Mouse (Mus musculus) induced T-regulatory cell, adult 2 months (primary cell): ENCODE results near the gene Wif1.

Experiments used
- DNase-seq: peaks from one replicate; pipeline ENCODE4 v3.0.0-alpha.2; 2012; ENCODE audit warnings: low read depth

The Wif1 gene

DNA sequence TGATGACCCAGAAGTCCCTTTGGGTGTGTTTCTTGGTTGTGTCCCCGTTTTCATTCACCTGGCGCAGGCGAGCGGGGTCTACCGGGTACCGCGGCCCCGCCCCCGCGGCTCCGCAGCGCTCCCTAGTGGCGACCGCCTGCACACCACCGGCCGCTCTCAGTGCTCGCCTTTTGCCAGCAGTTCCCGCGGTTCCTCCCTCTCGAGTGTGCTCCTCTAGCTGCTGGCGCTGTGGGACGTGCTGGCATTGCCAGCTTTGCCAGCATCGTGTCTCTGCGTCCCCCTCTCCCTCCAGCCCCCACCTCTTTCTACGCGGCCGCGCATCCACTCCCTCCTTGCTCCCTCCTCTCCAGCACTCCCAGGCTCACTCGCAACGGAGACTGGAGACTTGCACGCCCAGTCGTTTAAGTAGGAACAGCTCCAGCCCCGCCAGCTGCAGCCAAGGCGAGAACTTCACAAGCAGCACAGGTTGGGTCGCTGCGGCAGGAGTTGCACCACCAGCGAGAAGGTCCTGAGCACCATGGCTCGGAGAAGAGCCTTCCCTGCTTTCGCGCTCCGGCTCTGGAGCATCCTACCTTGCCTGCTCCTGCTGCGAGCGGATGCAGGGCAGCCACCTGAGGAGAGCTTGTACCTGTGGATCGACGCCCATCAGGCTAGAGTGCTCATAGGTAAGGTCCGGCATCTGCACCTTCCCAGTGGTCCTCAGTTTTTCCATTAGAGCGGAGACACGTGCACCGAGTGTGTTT is at the start of gene Wif1:
Gene Wif1 (plus strand): TSS at position 135 of the 743 bp plus-strand sequence.
- DNase-seq: peak; percentile 78

DNA sequence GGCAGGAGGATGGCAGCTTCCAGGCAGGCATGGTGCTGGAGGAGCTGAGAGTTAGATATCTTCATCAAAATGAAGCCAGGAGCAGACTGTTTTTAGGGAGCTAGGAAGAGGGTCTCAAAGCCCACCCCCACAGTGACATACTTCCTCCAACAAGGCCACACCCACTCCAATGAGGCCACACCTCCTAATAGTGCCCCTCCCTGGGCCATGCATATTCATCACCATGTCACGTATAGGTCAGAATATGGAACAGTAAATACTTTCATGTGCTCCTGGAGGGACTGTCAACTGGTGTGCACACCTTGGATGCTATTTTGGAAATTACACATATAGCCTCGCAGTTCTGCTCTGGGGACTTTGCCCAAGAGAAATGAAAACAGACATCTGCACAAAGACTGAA is 31.6 kb upstream of the Wif1 start:
- DNase-seq: no peak

DNA sequence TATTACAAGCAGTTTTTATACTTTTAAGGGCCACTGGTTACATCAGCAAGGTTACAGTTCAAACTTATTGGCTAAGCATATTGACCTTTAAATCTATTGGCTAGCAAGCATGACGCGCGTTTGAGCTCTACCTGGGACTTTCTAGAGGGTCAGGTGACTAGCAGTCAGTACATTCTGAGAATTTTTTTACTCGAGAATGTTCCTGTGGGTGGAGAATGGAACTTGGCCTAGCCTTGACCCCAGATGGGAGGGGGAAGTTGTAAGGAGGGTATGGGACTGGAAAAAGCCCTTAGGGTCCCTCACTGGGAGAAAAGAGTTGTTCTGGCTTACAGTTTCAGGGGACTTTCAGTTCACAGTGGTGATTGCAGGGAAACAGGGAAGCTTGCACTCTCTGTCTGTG is 22.3 kb upstream of the Wif1 start:
- no peak for DNase-seq

GRCm38 (mm10) chr10:121016291-121016690 is 17.5 kb upstream of the Wif1 start:
- DNase-seq: no peak

DNA sequence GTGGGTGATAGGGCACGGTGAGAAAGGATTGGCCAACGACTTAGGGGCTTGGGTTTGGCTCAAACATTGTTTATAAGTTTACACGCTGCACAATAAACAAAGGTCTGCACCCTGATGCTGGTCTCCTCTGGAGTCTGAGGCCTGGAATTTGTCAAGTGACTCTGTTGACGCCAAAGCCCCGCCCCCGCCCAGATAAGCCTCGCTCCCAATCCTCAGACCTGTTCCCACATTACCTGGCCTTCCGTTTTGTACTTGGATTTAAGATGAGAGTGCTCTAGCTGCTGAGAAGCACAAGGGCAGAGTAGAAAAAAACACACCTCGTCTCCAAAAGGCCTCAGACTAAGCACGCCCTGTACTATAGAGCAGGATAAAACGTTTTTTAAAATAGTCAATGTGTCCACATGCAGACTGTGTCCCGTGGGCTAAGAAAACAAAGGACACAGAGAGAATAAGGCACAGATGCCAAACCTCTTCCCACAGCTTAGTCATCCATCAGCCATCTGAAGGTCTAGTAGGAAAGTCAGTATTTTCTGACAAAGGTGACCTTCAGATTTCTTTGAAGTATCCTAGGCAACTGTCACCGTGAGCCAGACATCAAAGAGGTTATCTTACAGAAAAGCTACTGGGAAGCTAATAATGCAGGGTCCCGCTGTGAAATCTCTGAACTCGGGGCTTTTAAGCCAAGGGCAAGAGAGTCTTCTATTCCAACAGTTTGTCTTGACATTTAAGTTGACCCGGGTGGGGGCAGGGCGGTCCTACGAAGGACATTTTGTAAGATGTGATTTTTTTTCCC is 16.9 kb upstream of the Wif1 start:
- DNase-seq: no peak

DNA sequence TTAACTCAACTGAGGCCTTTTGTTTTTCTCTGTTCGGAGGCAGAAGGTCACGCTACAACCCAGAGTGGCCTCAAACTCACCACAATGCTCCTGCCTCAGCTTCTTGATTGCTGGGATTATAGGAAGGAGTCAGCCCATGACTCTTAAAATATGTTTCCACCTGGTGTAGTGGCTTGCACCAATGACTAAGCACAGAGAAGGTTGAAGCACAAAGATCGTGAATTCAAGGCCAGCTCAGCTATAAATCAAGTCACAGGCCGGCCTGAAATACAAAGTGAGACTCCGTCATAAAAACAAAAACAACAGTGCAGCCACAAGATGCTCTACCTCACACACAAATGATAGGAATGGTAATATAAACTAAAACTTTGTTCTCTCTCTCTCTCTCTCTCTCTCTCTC is 10.8 kb upstream of the Wif1 start:
- no peak for DNase-seq

DNA sequence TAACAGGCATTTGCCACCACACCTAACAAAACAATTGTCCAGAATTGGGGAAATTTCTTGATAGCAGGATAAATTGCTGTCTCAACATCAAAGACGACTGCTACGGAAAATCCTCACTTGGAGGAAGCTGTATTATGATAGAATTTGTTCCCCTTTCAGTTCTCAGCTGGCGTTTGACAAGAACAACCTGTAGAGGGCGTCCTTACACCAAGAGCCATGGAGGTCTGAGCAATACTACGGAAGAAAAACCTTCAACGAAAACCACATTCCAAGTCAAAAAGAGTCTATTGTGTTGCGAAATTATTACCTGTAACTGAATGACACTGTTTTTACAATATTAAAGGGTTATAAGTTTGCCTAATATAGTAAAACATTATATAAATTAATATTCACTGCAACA is 2.0 kb upstream of the Wif1 start:
- peak; percentile 61 for DNase-seq

DNA sequence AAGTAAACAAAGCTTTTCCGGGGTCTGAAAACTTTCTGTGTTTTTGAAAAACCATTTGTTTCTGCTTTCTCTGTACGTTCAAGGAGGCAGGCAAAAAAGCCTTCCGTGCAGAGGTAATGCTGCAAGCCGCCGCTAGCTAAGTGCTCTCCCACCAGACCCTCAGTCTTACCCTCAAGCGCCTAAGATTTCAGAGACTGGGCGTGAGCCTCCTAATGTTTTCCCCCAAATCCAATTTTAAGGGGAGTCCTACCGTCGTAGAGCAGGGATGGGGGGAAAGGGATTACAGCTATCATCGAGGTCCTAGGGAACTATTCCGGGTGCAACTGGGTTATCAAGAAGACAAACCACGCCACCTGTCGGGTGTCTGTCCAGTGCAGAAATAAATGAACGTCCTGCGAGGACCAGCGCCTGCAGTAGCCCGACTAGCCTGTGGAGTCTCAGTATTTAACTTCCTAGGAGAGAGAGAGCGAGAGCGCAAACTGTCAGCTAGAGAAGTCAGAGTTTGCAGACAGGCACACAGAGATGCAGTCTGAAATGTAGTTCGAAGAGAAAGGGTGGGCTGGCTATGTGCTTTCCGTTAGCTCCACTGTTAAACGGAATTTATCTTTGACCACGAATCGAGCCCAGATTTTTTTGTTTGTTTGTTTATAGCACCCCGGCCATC is 500 bp upstream of the Wif1 start:
- DNase-seq: peak; percentile 81

GRCm38 (mm10) chr10:121034569-121034947 is 798 bp downstream of the Wif1 start:
- peak; percentile 32 for DNase-seq

DNA sequence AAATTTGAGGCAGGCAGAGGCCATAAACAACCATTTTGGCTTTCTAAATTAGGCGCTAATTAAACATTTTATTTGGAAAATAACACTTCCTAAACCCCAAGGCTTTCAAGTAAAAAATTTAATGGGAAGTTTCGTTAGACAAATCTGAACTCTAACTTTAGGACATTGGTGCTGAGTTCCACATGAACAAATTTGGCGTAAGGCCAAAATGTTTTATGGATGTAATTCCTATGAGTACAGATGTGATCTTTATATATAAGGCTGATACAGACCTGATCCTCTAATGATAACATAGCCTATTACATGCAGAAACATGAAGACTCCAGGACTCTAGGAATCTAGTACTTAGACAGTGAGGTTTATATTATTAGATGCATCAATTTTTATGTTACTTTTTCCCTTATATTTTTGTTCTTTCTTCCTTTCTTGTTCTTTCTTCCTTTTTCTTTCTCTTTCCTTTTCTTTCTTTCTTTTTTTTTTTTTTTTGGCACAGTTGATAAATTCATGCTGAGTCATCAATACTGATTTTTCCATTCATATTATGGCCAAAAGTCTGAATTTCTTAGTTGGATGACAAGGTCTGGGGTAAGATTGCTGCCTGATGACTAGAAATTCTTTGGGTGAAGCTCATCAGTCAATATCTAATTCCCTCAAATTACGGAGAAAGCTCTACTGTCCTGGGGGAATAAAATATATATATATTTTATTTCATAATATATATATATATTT is 5.0 kb downstream of the Wif1 start:
- DNase-seq: no peak

DNA sequence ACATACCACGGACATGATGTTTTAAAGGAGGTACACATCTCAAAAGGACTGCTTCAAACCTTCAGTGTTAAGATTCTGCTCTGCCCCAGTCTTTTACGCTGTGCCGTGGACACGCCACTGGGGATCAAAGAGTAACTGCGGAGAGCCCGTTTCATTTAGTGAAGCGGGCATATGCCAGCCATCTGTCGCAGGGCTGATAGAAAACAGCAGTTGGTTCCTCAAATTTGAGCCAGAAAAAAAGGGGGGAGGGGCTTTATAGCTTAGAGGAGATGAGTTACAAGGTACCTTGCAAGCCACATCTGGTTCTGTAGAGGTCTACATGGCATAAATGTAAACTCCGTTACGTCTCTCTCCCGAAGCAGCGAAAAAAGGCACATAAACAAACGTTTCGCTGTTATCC is 7.2 kb downstream of the Wif1 start:
- DNase-seq: no peak

- DNase-seq: no peak
Measured at GRCm38 (mm10) chr10:121047440-121047839, 13.7 kb downstream of the Wif1 start.

- no peak for DNase-seq
Measured at GRCm38 (mm10) chr10:121052076-121052475, 18.3 kb downstream of the Wif1 start.

DNA sequence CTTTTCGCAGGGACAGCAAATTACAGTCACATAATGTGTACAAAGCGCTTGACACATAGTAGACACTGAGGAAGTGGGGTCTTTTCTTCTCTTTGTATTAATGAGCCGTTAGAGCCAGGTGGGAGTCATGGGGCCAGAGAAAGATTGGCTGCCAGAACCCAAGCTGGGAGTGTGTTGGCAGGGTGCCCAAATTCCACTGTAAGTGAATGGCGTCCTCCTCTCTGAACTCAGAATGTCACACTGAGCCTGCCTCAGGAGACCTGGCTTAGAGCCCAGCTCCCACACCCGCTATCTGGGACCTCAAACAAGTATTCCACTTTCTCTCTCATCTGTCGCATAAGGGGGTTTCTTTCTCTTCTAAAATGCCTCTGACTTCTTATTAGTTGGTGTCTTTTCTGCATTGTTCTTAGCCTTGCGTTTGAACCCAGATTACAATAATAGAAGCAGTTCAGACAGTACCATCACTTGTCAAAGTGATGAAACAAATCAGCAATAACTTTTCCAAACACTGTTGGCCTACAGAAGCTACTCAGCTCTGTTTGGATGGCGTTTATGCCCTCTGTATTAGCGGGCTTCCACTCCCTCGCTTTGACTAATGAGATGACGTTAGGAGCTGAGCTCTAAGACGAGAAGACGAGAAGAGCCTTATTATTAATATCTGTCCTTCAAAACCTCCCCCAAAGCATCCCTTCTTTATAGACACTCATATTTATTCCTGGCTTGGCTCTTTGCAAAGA is 21.9 kb downstream of the Wif1 start:
- no peak for DNase-seq

GRCm38 (mm10) chr10:121056823-121057222 is 23.1 kb downstream of the Wif1 start:
- no peak for DNase-seq

DNA sequence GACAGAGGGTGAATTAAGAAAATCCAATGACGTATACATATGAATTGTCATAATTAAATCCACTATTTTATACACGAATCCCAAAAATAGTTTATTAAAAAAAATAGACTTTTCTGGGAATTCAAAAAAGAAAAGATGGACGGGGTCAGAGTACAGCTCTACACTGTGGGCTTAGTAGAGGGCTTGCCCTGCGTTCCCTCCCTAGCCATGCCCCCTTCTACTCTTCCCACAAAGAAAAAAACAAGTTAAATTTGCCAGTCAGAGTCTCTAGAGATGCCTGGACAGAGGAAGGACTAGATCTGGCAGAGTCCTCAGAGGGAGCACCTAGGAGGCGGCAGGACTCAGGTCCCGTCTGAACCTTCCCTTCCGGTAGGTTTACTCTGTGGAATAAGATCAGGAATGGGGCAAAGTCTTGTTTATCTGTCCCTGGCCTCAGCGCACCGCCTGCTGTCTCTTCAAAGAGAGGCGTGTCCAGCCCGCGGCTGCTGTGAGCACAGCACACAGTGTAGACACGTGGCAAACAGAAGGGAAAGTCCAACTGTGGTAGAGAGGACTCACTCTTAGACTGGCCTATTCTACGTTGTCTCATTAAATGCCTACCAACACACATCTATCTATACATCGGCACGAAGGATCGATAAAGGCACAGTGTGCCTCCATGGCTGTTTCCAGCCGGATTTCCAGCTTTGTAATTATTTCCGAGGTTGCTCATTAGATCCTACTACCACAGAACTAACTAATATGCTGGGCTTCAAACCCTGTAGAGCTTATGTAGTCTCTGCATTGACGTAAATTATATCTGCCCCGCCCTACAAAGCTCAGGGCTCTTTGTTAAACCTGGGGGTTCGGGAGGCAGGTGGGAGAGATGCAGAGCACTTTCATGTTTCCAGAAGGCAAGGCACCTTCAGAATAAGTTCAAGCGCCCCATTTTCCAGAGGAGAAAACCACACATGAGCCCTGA is 25.6 kb downstream of the Wif1 start:
- no peak for DNase-seq

DNA sequence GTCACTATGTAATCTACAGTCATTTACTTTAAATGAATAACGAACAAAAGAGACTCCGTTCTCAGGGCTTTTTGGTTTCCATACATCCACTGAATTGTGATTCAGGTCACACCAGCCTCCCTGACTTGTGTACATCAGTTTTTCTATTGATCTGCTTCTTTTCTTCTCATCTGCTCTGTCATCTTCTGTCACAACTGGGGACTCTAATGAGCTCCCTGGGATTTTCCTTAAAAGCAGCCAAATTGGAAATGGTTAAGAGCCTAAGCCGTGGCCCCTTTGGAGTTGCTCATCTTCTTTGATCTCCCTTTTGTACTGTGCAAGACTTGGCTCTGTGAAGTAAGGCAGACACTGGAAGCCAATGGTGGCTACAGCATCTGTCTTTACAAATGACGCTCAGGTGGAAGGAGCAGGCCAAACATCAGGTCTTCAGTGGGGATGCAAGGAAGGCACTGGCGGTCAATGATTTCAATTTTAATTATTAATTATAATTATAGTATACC is 27.6 kb downstream of the Wif1 start:
- no peak for DNase-seq

GRCm38 (mm10) chr10:121062704-121063103 is 28.9 kb downstream of the Wif1 start:
- DNase-seq: no peak

GRCm38 (mm10) chr10:121067416-121067951 is 33.7 kb downstream of the Wif1 start:
- DNase-seq: no peak

DNA sequence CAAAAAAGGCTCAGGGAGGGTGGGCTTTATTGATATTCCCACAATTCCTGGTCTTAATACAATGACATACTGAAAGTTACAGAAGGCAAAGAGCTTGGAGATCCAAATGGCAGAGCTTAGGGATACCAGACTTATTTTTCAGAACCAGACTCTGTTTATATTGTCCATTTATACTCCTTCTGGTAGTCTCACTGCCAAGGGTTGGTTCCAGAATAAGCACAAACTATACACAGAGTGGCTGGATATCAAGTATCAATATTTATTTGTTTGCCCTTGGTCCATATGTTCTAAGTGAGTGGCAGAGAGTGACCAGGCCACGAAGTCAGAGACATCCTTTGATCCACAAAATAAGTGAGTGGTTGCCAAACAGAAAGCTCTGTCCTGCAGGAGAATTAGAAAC is 34.2 kb downstream of the Wif1 start:
- no peak for DNase-seq
